Mouse (Mus musculus): ENCODE data around the gene Cep250.
"Not testable (repeated sequence)": the region's sequence is repeated elsewhere in the genome, so short reads cannot be mapped to it uniquely, and the experiment has no call there.

The Cep250 gene

DNA sequence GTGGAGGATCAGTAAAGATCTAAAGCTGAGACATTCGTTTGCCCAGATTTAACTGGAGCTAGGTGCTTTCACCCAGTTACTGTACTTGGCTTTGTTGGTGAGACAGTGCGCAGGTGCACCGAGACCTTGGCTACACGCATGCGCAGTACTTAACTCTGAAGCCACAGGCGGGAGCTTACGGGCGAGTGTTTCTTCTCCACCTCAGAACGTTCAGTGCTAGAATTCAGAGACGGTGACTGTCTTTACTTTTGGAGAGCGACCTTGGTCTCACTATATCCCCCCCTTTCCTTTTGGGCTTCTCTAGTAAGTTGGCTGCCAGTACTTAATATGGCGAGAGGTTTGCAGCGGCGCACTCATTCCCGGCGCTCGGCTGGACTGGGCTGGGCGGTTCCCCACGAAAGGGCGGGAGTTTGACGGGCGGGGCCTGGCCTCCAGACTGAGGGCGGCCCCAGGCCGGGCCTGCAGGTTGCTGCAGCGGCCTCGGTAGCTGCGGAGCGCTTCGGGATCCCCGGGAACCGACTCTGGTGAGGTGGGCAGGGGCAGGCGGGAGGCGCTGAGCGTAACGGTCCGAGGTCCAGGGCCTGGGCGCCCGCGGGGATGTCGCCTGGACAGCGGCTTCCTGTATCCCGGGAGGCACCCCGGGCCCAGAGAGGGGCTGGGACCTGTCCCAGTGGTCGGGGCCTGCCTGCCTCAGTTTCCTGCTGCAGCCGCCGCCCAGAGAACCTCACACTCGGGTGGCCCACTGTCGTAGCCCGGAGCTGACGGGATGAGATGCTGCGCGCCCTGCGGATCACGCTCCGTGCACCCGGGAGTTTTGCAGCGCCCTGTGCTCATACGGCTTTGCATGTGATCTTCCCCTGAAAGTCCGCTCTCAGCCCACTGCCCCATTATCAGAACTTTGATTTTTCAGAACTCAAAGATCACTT lies at the start of gene Cep250:
Cep250 (plus strand) TSS at position 325 of the 926 bp plus-strand sequence.
- peak; percentile 91 for DNase-seq (ENCODE audit: low read depth)

- no peak for DNase-seq (ENCODE audit: low read depth)
These were observed 41.6 kb upstream of the Cep250 start for GRCm38 (mm10) chr2:155914684-155915083.

DNA sequence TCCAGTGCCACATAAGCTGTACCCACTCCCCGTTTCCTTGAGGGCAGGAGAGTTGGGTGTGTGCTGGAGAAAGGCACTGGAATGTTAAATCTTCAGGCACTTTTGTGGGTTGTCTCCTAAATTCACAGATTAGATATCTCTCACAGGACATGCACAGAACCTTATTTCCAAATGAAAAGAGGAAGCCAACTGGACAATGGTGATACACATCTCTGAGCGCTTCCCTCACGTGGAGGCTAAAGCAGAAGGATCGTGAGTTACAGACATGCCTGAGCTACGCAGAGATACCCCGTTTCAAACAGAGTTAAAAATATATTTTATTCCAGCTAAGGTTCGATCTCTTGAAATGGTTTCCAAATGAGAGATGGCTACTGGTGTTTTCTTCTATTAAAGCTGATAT lies 33.1 kb upstream of the Cep250 start:
- no peak for DNase-seq (ENCODE audit: low read depth)

GRCm38 (mm10) chr2:155925213-155925612 lies 31.0 kb upstream of the Cep250 start:
- not testable (repeated sequence) for DNase-seq (ENCODE audit: low read depth)

GRCm38 (mm10) chr2:155928711-155929345 lies 27.4 kb upstream of the Cep250 start:
- peak; percentile 61 for DNase-seq (ENCODE audit: low read depth)

DNA sequence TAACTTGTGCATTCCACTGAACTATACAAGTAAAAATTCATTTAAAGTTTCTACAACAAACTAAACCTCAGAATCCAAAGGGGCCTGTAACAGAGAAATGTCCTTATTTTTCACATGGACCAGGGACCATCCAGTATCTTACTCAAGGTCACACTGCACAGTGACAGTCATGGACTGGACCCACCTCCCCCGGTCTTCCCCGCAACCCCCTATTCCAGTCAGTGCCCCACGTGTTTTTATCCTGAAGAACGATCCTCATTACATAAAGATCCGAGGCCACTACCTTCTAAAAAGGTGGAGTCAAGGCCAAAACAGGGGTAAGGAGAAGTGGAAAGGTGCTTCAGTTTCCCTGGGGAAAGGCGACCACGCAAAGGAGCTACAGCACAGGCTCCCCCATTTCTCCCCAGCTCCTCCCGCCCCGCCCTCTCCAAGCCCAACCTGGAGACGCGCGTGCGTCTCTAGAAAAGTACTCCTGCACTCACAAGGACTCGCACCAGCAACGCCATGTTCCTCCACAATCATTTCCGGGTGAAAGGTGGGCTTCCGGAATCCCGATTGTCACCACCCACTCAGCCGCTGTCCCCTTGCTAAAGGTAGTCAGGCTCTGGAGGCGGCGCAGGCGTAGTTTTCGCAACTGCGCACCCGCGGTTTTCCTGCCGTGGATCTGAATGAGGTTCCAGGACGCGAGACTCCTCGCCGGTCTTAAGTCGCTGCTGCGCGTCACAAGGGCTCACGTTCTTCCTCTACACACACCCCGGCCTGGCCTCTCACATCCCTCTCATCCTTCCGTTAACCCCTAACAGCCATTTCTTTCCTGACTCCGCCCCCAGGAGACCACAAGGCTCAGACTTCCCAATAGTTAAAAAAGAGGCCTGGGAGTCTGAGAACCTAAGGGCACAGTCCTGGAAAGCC lies 26.5 kb upstream of the Cep250 start, which contains the start of gene Uqcc1:
Uqcc1 (minus strand) TSS at position 780 of the 912 bp plus-strand sequence.
- peak; percentile 95 for DNase-seq (ENCODE audit: low read depth)

DNA sequence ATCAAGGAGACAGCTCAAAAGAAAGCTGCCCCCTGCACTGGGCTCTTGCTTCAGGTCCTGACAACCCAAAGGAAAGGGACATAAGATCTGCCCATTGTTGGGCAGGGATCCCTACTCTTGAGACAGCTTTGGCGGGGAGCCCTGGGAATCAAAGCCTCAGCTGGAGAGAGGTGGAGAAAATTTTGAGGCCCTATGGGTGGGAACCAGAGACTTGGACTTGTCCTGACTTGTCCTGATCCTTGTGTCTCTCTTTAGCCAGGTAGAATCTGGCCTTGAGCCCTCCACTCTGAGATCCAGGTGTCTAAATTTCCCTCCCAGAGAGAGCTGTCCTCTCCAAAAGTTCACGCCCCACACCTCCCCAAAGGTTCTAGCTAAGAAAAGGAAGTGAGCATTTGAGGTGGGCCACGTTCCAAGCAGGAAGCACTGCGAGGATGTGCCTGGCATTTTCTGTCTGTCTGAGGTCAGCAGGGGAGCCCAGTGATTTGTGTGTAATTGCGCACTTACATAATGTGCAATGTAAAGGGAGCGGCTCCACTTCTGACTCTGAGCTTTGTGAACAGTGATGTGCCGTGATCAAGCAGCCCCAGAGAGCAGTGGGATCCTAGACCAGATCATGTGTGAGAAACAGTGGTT lies 16.2 kb upstream of the Cep250 start:
- DNase-seq (ENCODE audit: low read depth), result peak; percentile 15

GRCm38 (mm10) chr2:155940681-155941080 lies 15.6 kb upstream of the Cep250 start, which contains the start of gene Gm15557:
Gm15557 (plus strand) TSS chr2:155940728.
- DNase-seq (ENCODE audit: low read depth), result no peak

- no peak for DNase-seq (ENCODE audit: low read depth)
These were observed 14.4 kb upstream of the Cep250 start for GRCm38 (mm10) chr2:155941697-155942442.

DNA sequence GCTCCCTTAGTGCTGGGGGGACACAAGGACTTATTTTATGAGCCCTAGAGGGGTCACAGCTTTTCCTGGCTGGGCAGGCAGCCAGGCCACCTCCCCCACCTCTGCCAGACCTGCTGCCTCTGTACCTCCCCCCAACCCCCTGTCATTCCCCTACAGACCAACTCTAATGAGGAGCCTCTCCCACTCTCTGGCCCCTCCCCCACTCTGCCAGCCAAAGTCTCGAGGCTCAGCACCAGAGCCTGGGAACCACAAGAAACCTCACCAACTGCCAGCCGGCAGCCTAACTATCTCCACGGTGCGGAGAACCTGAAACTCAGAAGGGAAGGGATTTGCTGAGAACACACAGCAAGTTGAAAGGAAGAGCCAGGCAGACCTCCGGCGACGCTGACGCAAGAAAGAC lies 12.8 kb upstream of the Cep250 start:
- DNase-seq (ENCODE audit: low read depth), result no peak

GRCm38 (mm10) chr2:155944685-155945084 lies 11.6 kb upstream of the Cep250 start:
- DNase-seq (ENCODE audit: low read depth), result no peak

DNA sequence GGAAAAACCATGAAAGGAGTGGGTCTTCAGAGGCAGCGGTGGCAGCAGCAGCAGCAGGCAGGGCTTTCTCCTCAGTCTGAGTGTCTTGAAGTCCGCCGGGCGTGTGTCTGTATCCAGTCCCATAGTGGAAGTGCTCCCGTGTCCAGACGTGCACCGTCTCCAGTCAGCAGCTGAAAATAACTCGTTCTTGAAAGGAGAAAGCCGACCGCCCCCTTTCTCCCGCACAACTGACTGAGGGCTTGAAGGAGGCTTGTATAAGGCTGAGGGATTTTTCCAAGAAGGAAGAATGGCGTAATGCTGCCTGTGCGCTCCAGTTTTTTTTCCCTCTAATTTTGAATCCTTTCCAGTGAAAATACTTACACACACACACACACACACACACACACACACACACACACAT lies 11.1 kb upstream of the Cep250 start, which contains the start of gene Gdf5:
Gdf5 (minus strand) TSS at position 244 of the 400 bp plus-strand sequence.
- peak; percentile 70 for DNase-seq (ENCODE audit: low read depth)

DNA sequence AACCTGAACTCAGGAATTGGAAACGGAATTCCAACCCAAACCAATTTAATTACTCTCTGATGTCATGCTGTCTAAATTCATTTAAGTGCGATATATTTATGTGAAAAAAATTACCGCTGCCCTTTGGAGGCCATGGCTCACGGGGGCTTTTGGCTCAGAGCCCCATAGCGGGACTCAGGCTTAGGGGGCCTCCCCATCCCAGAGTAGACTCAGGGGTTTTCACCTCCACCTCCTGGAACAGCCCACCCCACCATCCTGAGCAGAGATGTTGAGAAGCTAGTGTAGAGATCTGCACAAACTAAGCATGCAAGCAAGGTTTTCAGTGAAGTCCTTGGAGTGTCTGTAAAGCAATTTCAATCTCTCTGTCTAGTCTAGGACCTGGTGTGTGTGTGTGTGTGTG lies 10.7 kb upstream of the Cep250 start:
- no peak for DNase-seq (ENCODE audit: low read depth)

DNA sequence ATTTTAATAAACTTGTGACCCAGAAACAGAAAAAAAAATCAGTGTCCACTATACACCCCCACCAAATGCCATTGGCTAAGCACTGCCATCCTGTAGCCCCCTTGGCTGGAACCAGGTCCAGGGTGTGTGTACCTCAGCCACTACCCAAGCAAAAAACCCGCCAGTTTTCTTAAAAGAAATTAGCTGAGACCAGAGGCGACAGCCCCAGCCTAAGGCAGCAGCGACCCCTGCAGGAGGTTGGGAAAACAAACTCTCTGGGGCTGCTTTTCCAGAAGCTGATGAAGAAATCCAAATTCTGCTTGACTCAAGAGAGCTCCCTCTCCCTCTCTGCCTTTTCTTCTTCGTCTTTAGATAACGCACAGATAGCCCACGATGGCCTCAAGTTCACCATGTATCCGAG lies 10.2 kb upstream of the Cep250 start:
- peak; percentile 92 for DNase-seq (ENCODE audit: low read depth)

DNA sequence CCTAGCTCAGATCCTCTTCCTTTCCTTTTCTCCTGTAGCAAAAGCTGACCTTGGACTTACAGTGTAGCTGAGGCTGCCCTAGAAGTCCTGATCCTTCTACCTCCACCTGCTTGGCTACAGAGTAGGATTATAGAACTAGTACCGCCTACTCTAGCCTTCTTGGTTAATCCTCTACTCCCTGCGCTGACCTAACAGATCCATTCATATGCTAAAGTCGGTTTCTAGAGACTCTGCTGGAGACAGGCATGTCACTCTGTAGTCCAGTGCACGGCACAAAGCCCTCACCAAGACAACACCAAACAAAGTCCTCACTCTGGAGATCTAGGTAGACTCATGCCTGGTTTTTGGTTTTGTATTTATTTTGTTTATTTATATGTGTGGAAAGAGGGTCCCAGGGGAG lies 9.8 kb upstream of the Cep250 start:
- DNase-seq (ENCODE audit: low read depth), result no peak

- peak; percentile 67 for DNase-seq (ENCODE audit: low read depth)
These were observed 8.8 kb upstream of the Cep250 start for GRCm38 (mm10) chr2:155947390-155948002.

- DNase-seq (ENCODE audit: low read depth), result peak; percentile 72
These were observed 6.9 kb upstream of the Cep250 start for GRCm38 (mm10) chr2:155949362-155949761.

DNA sequence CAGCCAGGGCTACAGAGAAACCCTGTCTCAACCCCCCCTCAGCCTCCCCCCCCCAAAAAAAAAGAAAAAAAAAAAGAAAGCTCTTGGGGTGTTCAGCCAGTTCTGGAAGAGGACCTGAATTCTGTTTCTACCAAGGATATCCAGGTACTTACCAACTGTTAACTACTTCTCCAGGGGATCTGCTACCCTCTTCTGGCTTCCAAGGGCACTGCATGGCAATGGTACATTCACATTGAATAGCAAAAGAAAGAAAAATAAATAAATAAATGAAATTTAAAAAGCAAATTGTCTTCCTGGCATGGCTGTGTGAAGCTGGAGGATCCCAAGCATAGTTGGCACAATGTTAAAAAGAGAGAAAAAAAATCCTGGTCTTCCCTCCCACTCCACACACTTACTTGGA lies 4.3 kb upstream of the Cep250 start:
- peak; percentile 87 for DNase-seq (ENCODE audit: low read depth)

GRCm38 (mm10) chr2:155959981-155960380 lies 3.7 kb downstream of the Cep250 start:
- DNase-seq (ENCODE audit: low read depth), result peak; percentile 6

- DNase-seq (ENCODE audit: low read depth), result no peak
These were observed 5.6 kb downstream of the Cep250 start for GRCm38 (mm10) chr2:155961862-155962261.

Data from NIH3T3 (cell line).